Mouse (Mus musculus) embryonic facial prominence, embryonic 14.5 days (tissue): ENCODE data around the gene Nudt17. TPM values are rescaled to one million over a fixed set of nuclear protein-coding genes. Genes with fewer than 3 reads are reported as not detected.

Source experiments
- ATAC-seq: fragments of 200-750 bp; cut with Nextera tagmentation; 2 replicates; pipeline ENCODE4 v1.8.0; 2017; ENCODE audit warnings: low read depth, moderate number of reproducible peaks, moderate TSS enrichment
- DNase-seq: peaks from one replicate; pipeline ENCODE4 v3.0.0-alpha.2; 2015; ENCODE audit warnings: low spot score
- H3K27ac ChIP-seq: fragments of 300-500 bp; sonication (generic); replicated peaks from 2 replicates; pipeline ENCODE4 v1.5.1; 2014; ENCODE audit warnings: low read depth, mild to moderate bottlenecking, low read length, moderate library complexity
- H3K27me3 ChIP-seq: fragments of 300-500 bp; sonication (generic); replicated peaks from 2 replicates; pipeline ENCODE4 v1.6.1; 2014; ENCODE audit warnings: low read length; ENCODE audit not compliant: control insufficient read depth, insufficient read depth
- H3K36me3 ChIP-seq: fragments of 300-500 bp; sonication (generic); 2 replicates; pipeline ENCODE4 v1.6.1; 2014; ENCODE audit warnings: low read length, mixed read lengths; ENCODE audit not compliant: control insufficient read depth, insufficient read depth
- H3K4me1 ChIP-seq: fragments of 300-500 bp; sonication (generic); 2 replicates; pipeline ENCODE4 v1.6.1; 2014; ENCODE audit warnings: antibody characterized with exemption, low read length; ENCODE audit not compliant: control insufficient read depth, insufficient read depth
- H3K4me2 ChIP-seq: fragments of 300-500 bp; sonication (generic); 2 replicates; pipeline ENCODE4 v1.6.1; 2014; ENCODE audit warnings: low read depth, mild to moderate bottlenecking, low read length, moderate library complexity, mixed read lengths
- H3K4me3 ChIP-seq: fragments of 300-500 bp; sonication (generic); 2 replicates; pipeline ENCODE4 v1.5.1; 2014; ENCODE audit warnings: low read depth, mild to moderate bottlenecking, low read length
- H3K9ac ChIP-seq: fragments of 300-500 bp; sonication (generic); 2 replicates; pipeline ENCODE4 v1.6.1; 2014; ENCODE audit warnings: low read depth, mild to moderate bottlenecking, low read length, moderate library complexity, mixed read lengths
- H3K9me3 ChIP-seq: fragments of 300-500 bp; sonication (generic); 2 replicates; pipeline ENCODE4 v1.6.1; 2016; ENCODE audit warnings: low read length; ENCODE audit not compliant: control insufficient read depth
- whole genome bisulfite sequencing: fragments of 180-500 bp; shearing (Covaris S2); extraction: QIAGEN DNeasy Blood & Tissue Kit; methylation state at CpG from one replicate; pipeline ENCODE4 v1.1.7; 2014; 5-methylcytosine and 5-hydroxymethylcytosine counted together
- polyA plus RNA-seq: library from polyadenylated mRNA; unstranded; fragments of >200 nt; fragmentation: Nextera tagmentation; extraction: Ambion mirVana; gene quantifications from 2 replicates; pipeline ENCODE4 v1.2.1, GENCODE M21; 2014

Nudt17 gene
- polyA plus RNA-seq, 1 experiment from 2014 or later: 9.5 TPM

DNA sequence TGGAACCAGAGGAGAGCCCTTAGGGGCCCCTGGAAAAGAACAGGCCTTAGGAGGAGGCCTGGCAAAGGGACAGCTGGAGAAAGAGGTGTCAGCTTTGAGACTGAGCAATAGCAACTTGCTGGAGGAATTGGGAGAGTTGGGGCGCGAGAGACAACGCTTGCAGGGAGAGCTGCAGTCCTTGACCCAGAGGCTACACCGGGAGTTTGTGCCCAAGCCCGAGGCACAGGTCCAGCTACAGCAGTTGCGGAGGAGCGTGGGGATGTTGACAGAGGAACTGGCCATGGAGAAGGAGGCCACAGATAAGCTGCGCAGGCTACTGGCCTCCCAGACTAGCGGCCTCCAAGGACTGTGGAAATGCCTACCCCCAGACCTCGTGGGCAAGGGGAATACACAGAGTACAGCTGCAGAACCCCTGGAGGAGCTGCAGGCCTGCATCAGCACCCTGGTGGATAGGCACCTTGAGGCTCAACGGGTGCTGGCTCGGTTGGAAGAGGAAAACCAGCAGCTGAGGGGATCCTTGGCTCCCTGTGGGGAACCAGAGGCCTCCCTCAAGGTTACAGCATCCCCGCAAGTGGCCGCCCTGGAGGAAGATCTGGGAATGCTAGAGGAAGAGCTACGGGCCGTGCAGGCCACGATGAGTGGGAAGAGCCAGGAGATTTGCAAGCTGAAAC is 24.1 kb downstream of the Nudt17 start:
- ATAC-seq (no peak), DNase-seq (no peak)
- no peaks in the 10 kb centered on the region for H3K9me3 ChIP-seq
- H3K4me2 ChIP-seq: peak overlapping the region; percentile 54
- H3K9ac ChIP-seq: peak overlapping the region; percentile 54
- WGBS: 65% methylated on average over 17 of the region's 17 CpGs
- no peaks in the 10 kb centered on the region for H3K36me3 ChIP-seq
- no peaks in the 10 kb centered on the region for H3K4me1 ChIP-seq
- no peaks in the 10 kb centered on the region; the same call in 1 of the 2 replicates for H3K27me3 ChIP-seq
- no peak overlapping the region for H3K27ac ChIP-seq
- peak overlapping the region; percentile 30; the same call in 1 of the 2 replicates for H3K4me3 ChIP-seq

DNA sequence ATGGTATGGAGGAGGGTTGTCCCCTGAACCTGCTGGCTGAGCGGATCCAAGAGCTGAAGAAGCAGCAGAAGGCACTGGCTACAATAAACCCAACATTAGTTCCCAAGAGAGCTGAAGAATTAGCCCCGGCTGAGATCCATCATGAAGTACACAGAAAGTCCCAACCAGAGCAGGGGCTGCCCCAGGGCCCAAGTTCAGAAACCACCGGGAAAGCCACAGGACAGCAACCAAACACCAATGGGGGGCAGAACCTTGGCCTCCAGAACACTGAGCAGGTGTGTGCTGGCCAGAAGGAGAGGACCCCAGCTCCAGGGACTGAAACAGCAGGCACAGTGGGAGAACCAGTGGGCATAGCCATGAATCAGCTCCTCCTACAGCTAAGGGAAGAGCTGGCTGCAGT is 24.9 kb downstream of the Nudt17 start:
- Histone ChIP-seq H3K36me3 (no peaks in the 10 kb centered on the region), H3K4me3 (no peak overlapping the region), H3K9me3 (no peaks in the 10 kb centered on the region), H3K4me2 (no peak overlapping the region), H3K27ac (no peak overlapping the region), H3K4me1 (no peaks in the 10 kb centered on the region), H3K27me3 (no peaks in the 10 kb centered on the region; the same call in 1 of the 2 replicates), H3K9ac (no peak overlapping the region)
- ATAC-seq (no peak), DNase-seq (no peak)
- WGBS: 81% methylated on average over 3 of the region's 3 CpGs

DNA sequence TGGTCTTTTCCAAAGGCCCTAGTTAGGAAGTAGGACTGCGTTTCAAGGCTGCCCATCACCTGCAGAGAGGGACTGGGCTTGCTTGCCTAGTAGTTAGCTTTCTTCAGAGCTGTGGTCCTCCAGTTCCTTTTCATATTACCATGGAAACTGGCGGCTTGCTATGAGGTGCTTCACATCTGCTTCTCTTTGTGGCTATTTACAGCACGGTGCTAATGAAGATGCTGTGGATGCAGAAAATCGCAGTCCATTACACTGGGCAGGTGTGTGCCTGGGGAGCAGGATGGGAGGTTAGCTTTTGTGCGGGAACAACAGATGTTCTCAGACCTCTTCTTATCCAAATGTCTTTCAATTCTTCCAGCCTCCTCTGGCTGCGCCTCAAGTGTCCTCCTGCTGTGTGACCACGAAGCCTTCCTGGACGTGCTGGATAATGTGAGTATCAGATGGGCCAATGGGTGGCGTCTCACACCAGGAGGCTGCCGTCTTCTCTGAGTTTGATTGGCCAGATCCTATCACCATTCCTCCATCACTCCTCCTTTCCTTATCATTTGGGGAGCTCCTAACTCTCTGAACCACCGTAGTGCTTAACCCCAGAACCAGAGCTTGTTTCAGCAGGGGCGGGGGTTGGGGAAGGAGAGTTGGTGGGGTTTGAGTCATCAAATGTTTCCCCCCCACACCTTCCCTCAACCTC is 27.9 kb downstream of the Nudt17 start:
- no peak overlapping the region for H3K27ac ChIP-seq
- H3K36me3 ChIP-seq: no peaks in the 10 kb centered on the region
- H3K4me1 ChIP-seq: no peaks in the 10 kb centered on the region
- H3K9ac ChIP-seq: no peak overlapping the region
- no peaks in the 10 kb centered on the region; the same call in 1 of the 2 replicates for H3K27me3 ChIP-seq
- no peak overlapping the region for H3K4me2 ChIP-seq
- H3K4me3 ChIP-seq: no peak overlapping the region
- H3K9me3 ChIP-seq: no peaks in the 10 kb centered on the region
- WGBS: 28% methylated on average over 12 of the region's 12 CpGs
- no peak for ATAC-seq
- no peak for DNase-seq

DNA sequence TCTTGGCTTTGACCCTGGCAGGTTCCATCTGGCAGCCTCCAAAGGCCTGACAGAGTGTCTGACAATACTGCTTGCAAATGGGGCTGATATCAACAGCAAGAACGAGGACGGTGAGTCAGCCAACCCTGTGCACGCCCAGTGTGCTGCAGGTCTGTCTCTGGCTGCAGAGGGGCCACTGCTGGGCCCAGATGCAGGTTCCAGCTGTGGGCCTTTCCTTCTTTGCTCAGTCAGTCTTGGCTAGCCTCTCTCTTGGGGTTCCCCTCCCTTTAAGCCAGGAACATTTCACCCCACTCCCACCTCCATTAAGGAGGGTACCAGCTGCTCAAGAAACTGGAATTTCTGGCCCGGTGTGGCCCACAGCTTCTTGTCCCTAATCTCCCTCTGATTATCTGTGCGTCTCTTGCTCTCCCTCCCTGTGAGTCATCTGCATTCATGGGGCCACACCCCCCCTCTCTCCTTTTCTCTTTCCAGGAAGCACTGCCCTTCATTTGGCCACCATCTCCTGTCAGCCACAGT is 29.1 kb downstream of the Nudt17 start:
- H3K4me1 ChIP-seq: peaks cover 5% of the 10 kb centered on the region
- WGBS: 35% methylated on average over 5 of the region's 5 CpGs
- no peak overlapping the region for H3K4me3 ChIP-seq
- no peaks in the 10 kb centered on the region; the same call in 1 of the 2 replicates for H3K27me3 ChIP-seq
- no peaks in the 10 kb centered on the region for H3K36me3 ChIP-seq
- no peaks in the 10 kb centered on the region for H3K9me3 ChIP-seq
- DNase-seq (peak; percentile 45), ATAC-seq (no peak)
- H3K27ac ChIP-seq: no peak overlapping the region
- no peak overlapping the region for H3K9ac ChIP-seq
- no peak overlapping the region for H3K4me2 ChIP-seq

DNA sequence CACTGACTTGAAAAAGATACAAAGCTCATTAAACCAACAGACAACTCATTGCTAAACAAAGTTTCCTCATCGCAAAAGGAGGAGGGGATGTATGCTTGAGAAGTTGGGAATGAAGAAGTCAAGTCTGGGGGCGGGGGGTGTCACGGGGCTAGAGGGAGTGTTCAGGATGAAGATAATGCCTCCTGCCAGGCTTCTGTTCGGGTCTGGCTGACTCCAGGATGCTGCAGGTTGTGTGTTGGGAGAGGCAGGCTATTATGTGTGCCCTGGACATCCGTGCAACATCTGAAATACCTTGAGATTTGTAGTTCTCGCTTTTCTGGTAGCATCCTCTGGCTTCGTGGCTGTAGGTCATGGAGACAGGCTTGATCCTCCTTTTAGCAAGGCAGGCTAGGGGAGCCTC is 29.9 kb downstream of the Nudt17 start:
- 64% methylated on average over 7 of the region's 7 CpGs for WGBS
- DNase-seq (no peak), ATAC-seq (no peak)
- Histone ChIP-seq H3K27ac (no peak overlapping the region), H3K9ac (no peak overlapping the region), H3K4me2 (no peak overlapping the region), H3K4me3 (no peak overlapping the region), H3K9me3 (no peaks in the 10 kb centered on the region), H3K4me1 (peaks cover 9% of the 10 kb centered on the region), H3K36me3 (no peaks in the 10 kb centered on the region), H3K27me3 (no peaks in the 10 kb centered on the region)

DNA sequence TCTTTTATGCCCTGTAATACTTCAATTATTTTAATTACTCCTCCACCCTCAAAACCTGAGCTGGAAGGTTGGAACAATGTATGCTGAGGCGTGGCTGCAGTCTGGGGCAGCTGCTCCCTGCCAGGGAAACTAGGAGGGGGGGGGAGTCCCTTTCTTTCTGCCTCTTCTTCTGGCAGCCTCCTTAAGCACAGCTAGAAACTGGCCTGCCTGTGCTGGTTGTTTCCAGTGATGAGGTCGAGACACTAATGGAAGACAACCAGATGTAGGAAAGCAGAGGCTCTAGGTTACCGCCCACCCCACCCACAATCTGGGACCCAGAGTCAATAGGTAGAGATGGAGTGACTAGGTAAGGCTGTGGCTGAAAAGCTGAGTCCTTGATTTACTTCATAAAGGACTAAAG is 32.7 kb downstream of the Nudt17 start:
- H3K9me3 ChIP-seq: no peaks in the 10 kb centered on the region
- no peak overlapping the region for H3K9ac ChIP-seq
- no peaks in the 10 kb centered on the region for H3K27me3 ChIP-seq
- no peak overlapping the region for H3K4me3 ChIP-seq
- ATAC-seq: peak; percentile 39; the same call in 1 of the 2 replicates
- DNase-seq: peak; percentile 36
- no peak overlapping the region for H3K4me2 ChIP-seq
- no peak overlapping the region for H3K27ac ChIP-seq
- WGBS: 47% methylated on average over 3 of the region's 3 CpGs
- H3K4me1 ChIP-seq: peaks cover 9% of the 10 kb centered on the region
- H3K36me3 ChIP-seq: no peaks in the 10 kb centered on the region

DNA sequence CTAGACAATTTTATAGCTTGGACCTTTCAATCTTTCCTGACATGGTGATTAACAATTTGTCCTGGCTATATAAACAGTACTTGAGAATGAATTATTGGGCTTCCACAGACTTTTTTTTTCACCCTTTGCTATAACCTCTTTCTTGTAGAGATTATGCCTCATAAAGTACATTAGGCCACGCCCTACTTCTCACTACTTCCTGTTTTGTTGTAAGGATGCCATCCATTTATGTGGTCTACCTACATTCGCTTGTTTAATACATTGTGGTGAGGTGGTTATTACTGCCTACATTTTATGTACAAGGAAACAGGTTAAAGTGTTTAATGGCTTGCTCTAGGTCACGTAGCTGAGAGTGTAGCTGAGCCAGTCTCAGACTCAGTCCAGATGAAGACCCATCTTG is 33.2 kb downstream of the Nudt17 start:
- H3K4me2 ChIP-seq: no peak overlapping the region
- WGBS: 88% methylated on average over 3 of the region's 3 CpGs
- ATAC-seq (no peak), DNase-seq (no peak)
- H3K27me3 ChIP-seq: no peaks in the 10 kb centered on the region
- H3K4me1 ChIP-seq: peaks cover 9% of the 10 kb centered on the region
- no peaks in the 10 kb centered on the region for H3K9me3 ChIP-seq
- H3K4me3 ChIP-seq: no peak overlapping the region
- no peak overlapping the region for H3K9ac ChIP-seq
- no peaks in the 10 kb centered on the region for H3K36me3 ChIP-seq
- no peak overlapping the region for H3K27ac ChIP-seq

DNA sequence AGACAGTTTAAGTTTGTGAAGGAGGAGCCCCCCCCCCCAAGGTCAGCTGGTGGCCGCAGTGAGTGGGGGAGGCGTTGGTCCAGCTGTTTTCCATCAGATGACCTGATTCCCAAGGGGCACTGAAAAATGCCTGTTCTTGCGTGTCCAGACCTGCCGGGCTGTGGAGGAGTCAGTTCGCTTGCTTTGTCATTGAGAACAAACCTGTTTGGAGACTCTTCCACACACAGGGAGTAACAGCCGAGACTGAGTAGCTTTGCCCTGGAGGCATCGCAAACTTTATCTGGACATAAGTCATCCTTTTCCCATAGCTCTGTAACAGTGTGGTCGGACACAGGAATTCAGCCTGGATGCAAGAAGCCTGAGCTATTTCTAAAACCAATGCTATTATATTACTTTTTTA is 33.9 kb downstream of the Nudt17 start:
- Histone ChIP-seq H3K4me3 (no peak overlapping the region), H3K9me3 (no peaks in the 10 kb centered on the region), H3K27me3 (no peaks in the 10 kb centered on the region), H3K36me3 (no peaks in the 10 kb centered on the region), H3K4me1 (peaks cover 9% of the 10 kb centered on the region), H3K4me2 (peak overlapping the region; percentile 25; the same call in 1 of the 2 replicates), H3K27ac (peak overlapping the region; percentile 50), H3K9ac (no peak overlapping the region)
- no peak for ATAC-seq
- DNase-seq: peak; percentile 67
- WGBS: 10% methylated on average over 8 of the region's 8 CpGs
